In genomic region chr8:46848011-46848641, GRCm38 (mm10) we compare ENCODE assay signal across 19 mouse cellular contexts.
DNase-seq lines count a peak whose midpoint lies in the region; TF ChIP-seq lines count a peak whose summit lies in the region.
"Had no signal": no experiment of that assay in that cellular context is flagged by ENCODE, and none has a peak within 500 bp of the region (broad histone marks: within the 10 kb centered on the region; RNA-seq: fewer than 3 reads in every experiment).

No protein-coding gene starts in this region.

- 85% methylated on average over 6 of the region's 6 CpGs for WGBS in spleen, adult 2 months
- whole genome bisulfite sequencing in macrophage (ENCODE audit: missing documents) = 93% methylated on average over 5 of the region's 6 CpGs

- peaks cover 11% of the 10 kb centered on the region for H3K36me3 ChIP-seq in spleen, adult 2 months (ENCODE audit: control insufficient read depth, insufficient read depth, low read length)
- peaks cover 23% of the 10 kb centered on the region for H3K36me3 ChIP-seq in macrophage (ENCODE audit: inconsistent target)

- no peaks in the 10 kb centered on the region for H3K27me3 ChIP-seq in spleen, adult 2 months (ENCODE audit: control insufficient read depth, insufficient read depth, low read length)
- H3K27me3 ChIP-seq: embryonic facial prominence, embryonic 13.5 days; forebrain, embryonic 12.5 days; hindbrain, embryonic 12.5 days had no signal

- no peak for TF ChIP-seq POLR2A in spleen, adult 2 months (IDR thresholded peaks at IDR 0.05; ENCODE audit: low read depth, low read length)

- peaks cover 32% of the 10 kb centered on the region for H3K79me2 ChIP-seq in macrophage (ENCODE audit: inconsistent target)

- DNase-seq in heart, adult 11 months = peak; percentile 1
- DNase-seq in heart, adult 9 months (ENCODE audit: low spot score in 2 of 2) = no peak
- no peak for DNase-seq in spleen, adult 2 months (ENCODE audit: low read depth in 1 of 2, low spot score in 2 of 2)
- no peak for DNase-seq in spleen, adult 18-20 months
- no peak for DNase-seq in retina, embryonic 14.5 days (ENCODE audit: low spot score)
- no peak for DNase-seq in gastrocnemius, postnatal 36 days
- DNase-seq: adrenal gland, postnatal 10 days; cerebellum, adult 18-20 months; cerebellum, adult 9-11 months; cerebellum, postnatal 36 days; forebrain, postnatal 0 days; gastrocnemius, postnatal 14 days; heart, postnatal 10 days; heart, postnatal 4 days had no signal

- TF ChIP-seq CTCF in spleen, adult 2 months (IDR thresholded peaks at IDR 0.05; ENCODE audit: extremely low read depth, insufficient read depth, insufficient read length, insufficient replicate concordance) = no peak

- peak overlapping the region; percentile 49 for H3K27ac ChIP-seq in spleen, adult 2 months (ENCODE audit: insufficient read depth, low read length)
- peak overlapping the region; percentile 99 for H3K27ac ChIP-seq in macrophage
- H3K27ac ChIP-seq: embryonic facial prominence, embryonic 13.5 days; forebrain, embryonic 12.5 days; heart, embryonic 10.5 days; hindbrain, embryonic 12.5 days had no signal

- peaks cover 64% of the 10 kb centered on the region for H3K4me1 ChIP-seq in spleen, adult 2 months (ENCODE audit: control insufficient read depth, insufficient read depth, insufficient read length)
- H3K4me1 ChIP-seq: forebrain, embryonic 12.5 days had no signal

- intact Hi-C loops in gastrocnemius, postnatal 36 days (cut with DNase I) = no loop called here

- H3K4me3 ChIP-seq in spleen, adult 2 months (ENCODE audit: extremely low read depth, insufficient read depth, insufficient read length) = no peak overlapping the region
- no peak overlapping the region for H3K4me3 ChIP-seq in macrophage (ENCODE audit: inconsistent target)
- H3K4me3 ChIP-seq: embryonic facial prominence, embryonic 13.5 days; forebrain, embryonic 12.5 days; heart, embryonic 10.5 days; hindbrain, embryonic 12.5 days had no signal
